Comparison of ENCODE assay signal across 22 mouse cellular contexts in the genomic region with DNA sequence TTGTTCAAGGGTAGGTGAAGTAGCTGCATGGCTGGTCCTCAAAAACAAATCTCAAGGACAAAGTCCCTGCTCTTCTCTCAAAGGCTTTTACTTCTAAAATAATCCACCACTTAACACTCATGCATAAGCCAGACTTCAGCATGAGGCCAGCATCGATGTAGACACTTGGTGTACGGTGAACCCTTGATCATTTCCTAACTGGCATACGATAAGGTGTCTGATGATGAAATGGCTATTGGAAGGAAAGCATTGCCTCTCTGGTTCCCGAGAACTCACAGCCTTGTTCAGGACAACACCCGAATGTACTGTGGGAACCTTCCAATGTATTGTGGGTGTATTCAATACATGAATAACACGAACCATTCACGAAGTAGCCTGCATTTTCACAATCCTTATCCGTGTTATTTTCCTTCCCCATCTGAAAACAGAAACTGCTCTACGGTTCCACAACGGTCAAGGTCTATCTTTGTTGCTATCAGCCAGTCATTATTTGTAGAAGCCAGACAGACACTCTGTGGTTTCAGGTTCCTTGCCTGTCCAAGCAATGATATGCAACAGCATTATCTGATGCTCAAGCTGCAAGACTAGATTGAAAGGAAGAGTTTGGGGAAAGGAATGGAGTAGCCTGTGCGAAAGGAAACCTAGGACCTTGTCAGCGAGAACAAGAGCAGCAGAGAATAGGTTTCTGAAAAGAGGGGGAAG.
DNase-seq lines count a peak whose midpoint lies in the region; ATAC-seq and TF ChIP-seq lines count a peak whose summit lies in the region.
"Had no signal": no experiment of that assay in that cellular context is flagged by ENCODE, and none has a peak within 500 bp of the region (broad histone marks: within the 10 kb centered on the region; RNA-seq: fewer than 3 reads in every experiment).

No protein-coding gene starts in this region.

- peaks cover 24% of the 10 kb centered on the region for H3K4me1 ChIP-seq in G1E (ENCODE audit: insufficient read depth, low read depth, low read length)
- peaks cover 5% of the 10 kb centered on the region; the same call in 1 of the 2 replicates for H3K4me1 ChIP-seq in liver, embryonic 15.5 days (replicated peaks)
- H3K4me1 ChIP-seq: embryonic facial prominence, embryonic 10.5 days; forebrain, embryonic 12.5 days; heart, embryonic 10.5 days; hindbrain, embryonic 15.5 days; intestine, embryonic 15.5 days; limb, embryonic 10.5 days; midbrain, embryonic 15.5 days; neural tube, embryonic 13.5 days had no signal

- peak; percentile 93 for ATAC-seq in G1E (ENCODE audit: extremely low read depth, insufficient number of reproducible peaks, low FRiP score, poor library complexity, severe bottlenecking)
- peak; percentile 81 for ATAC-seq in common myeloid progenitor, adult 5-6 weeks (replicated peaks; ENCODE audit: low read depth, poor library complexity, severe bottlenecking)
- ATAC-seq in liver, embryonic 15.5 days (ENCODE audit: insufficient read depth): peak; percentile 44
- ATAC-seq in megakaryocyte-erythroid progenitor cell, adult 5-6 weeks (replicated peaks; ENCODE audit: low FRiP score, low TSS enrichment, poor library complexity, severe bottlenecking): peak; percentile 96
- ATAC-seq: intestine, embryonic 15.5 days; midbrain, embryonic 15.5 days had no signal

- TF ChIP-seq CTCF in G1E (IDR thresholded peaks at IDR 0.05; ENCODE audit: low read depth, low read length): no peak

- peak overlapping the region; percentile 41 for H3K4me2 ChIP-seq in liver, embryonic 15.5 days
- H3K4me2 ChIP-seq: forebrain, embryonic 12.5 days; hindbrain, embryonic 15.5 days; intestine, embryonic 15.5 days; midbrain, embryonic 15.5 days; neural tube, embryonic 13.5 days had no signal

- H3K9me3 ChIP-seq in G1E (replicated peaks): peaks cover 7% of the 10 kb centered on the region
- H3K9me3 ChIP-seq in liver, embryonic 15.5 days (replicated peaks): no peaks in the 10 kb centered on the region
- H3K9me3 ChIP-seq: embryonic facial prominence, embryonic 10.5 days; forebrain, embryonic 12.5 days; heart, embryonic 10.5 days; hindbrain, embryonic 15.5 days; intestine, embryonic 15.5 days; limb, embryonic 10.5 days; midbrain, embryonic 15.5 days; neural tube, embryonic 13.5 days had no signal

- H3K9ac ChIP-seq in liver, embryonic 15.5 days: no peak overlapping the region
- H3K9ac ChIP-seq: forebrain, embryonic 12.5 days; hindbrain, embryonic 15.5 days; intestine, embryonic 15.5 days; midbrain, embryonic 15.5 days; neural tube, embryonic 13.5 days had no signal

- no peak overlapping the region for H3K27ac ChIP-seq in liver, embryonic 15.5 days (replicated peaks)
- H3K27ac ChIP-seq: embryonic facial prominence, embryonic 10.5 days; forebrain, embryonic 12.5 days; heart, embryonic 10.5 days; hindbrain, embryonic 15.5 days; intestine, embryonic 15.5 days; limb, embryonic 10.5 days; midbrain, embryonic 15.5 days; neural tube, embryonic 13.5 days had no signal

- H3K4me3 ChIP-seq in G1E (ENCODE audit: low read depth, low read length): peak overlapping the region; percentile 56; the same call in 1 of the 2 replicates
- no peak overlapping the region for H3K4me3 ChIP-seq in liver, embryonic 15.5 days (replicated peaks)
- H3K4me3 ChIP-seq: embryonic facial prominence, embryonic 10.5 days; forebrain, embryonic 12.5 days; heart, embryonic 10.5 days; hindbrain, embryonic 15.5 days; intestine, embryonic 15.5 days; limb, embryonic 10.5 days; midbrain, embryonic 15.5 days; myocyte; neural tube, embryonic 13.5 days had no signal

- intact Hi-C loops in heart, postnatal 10 days (cut with DNase I): no loop called here

- WGBS in liver, embryonic 15.5 days (ENCODE audit: insufficient replicate concordance): 18% methylated on average over 12 of the region's 12 CpGs

- no peaks in the 10 kb centered on the region for H3K36me3 ChIP-seq in G1E (replicated peaks)
- H3K36me3 ChIP-seq in liver, embryonic 15.5 days (replicated peaks): no peaks in the 10 kb centered on the region
- H3K36me3 ChIP-seq: embryonic facial prominence, embryonic 10.5 days; forebrain, embryonic 12.5 days; heart, embryonic 10.5 days; hindbrain, embryonic 15.5 days; intestine, embryonic 15.5 days; limb, embryonic 10.5 days; midbrain, embryonic 15.5 days; neural tube, embryonic 13.5 days had no signal

- DNase-seq in G1E (ENCODE audit: low spot score): peak; percentile 7
- no peak for DNase-seq in heart, postnatal 10 days
- no peak for DNase-seq in urinary bladder, adult 18-20 months (ENCODE audit: low spot score in 2 of 2)
- no peak for DNase-seq in right cerebral cortex, postnatal 10 days (ENCODE audit: low spot score in 2 of 2)
- DNase-seq: adrenal gland, postnatal 25 days; cerebellum, adult 9-10 months; kidney, adult 8-10 months; kidney, postnatal 10 days; lung, postnatal 10 days; retina, postnatal 1 day had no signal

- H3K27me3 ChIP-seq in G1E (ENCODE audit: insufficient read depth, low read length): no peaks in the 10 kb centered on the region
- H3K27me3 ChIP-seq in liver, embryonic 15.5 days: no peaks in the 10 kb centered on the region
- H3K27me3 ChIP-seq: forebrain, embryonic 12.5 days; hindbrain, embryonic 15.5 days; intestine, embryonic 15.5 days; midbrain, embryonic 15.5 days; neural tube, embryonic 13.5 days had no signal

Comparison
In these comparisons a context has a peak if more than half of its experiments do, and no peak if none do; other contexts are left out.
1. ATAC-seq: peak in every context shown above with its lines; median percentile 96 in megakaryocyte-erythroid progenitor cell, adult 5-6 weeks; 93 in G1E; 81 in common myeloid progenitor, adult 5-6 weeks; 44 in liver, embryonic 15.5 days.